Mouse (Mus musculus): ENCODE results near the gene Gata5.

The Gata5 gene

DNA sequence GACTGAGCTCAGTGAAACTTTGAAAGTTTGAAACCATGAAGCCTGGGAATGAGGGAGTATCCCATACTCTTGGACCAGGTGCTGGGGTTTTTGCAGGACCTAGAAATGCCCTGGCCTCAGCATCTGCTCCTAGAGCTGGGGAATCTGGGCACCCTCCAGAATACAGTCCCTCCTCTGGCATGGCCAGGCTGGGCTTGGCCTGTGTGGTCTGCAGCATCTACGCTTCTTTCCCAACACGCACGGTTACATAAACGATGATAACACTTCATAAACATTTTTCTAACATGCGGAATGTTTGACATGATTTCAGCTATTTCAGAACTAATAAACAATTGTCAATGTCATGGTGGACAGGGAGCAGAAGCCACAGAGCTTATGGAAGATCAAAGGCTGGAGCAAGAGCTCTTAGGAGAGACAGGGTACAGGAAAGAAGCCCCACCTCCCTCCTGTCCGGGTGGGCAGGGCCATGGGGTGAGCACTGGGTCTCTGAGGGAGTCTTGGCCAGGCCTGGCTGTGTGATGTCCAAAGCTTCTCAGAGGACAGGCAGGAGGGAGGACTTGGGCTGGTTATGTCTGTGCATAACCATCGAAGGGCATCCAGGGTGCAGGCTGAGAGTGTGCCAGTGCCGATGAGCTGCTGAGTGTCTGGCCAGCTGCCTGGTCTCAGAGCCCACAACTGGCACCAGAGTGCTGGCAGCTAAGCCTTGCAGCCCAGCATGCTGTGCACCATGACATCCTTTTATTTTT lies 27.9 kb downstream of the Gata5 start:
- DNase-seq, result no peak

DNA sequence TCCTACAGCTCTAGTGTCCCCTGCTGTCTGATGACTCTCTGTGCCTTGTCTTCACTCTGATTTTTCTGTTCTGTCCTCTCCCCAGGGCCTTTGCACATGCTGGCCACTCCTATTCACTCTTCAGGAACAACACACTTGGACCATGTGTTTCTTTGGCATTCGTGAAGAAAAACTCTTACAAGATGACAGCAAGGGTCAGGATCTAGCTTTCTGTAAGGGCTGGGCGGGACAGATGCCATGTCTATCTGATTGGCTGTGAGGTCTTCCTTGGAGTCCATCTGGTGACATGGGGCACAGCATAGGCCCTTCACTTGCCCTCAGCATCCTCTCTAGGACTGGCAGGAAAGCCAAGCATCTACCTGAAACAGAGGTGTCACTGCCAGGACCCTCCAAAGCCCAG lies 28.5 kb downstream of the Gata5 start:
- DNase-seq, result no peak

DNA sequence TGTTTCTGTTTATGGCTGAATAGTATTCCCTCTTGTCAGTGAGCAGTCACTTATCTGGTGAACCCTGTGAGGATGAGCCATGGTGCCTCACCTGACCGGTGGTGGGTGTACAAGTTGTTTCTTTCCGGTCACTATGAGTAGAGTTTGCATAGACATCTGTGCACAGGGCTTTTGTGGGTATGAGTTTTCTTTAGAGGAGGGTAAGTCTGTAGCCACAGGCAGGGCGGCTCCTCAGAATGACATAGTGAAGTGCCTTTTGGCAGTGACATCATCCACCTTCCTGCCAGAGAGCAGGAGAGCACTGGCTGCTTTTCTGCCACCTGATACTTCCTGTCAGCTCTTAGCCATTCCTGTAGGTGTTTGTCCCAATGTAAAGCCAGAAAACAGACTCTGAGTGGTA lies 29.0 kb downstream of the Gata5 start:
- DNase-seq, result no peak

DNA sequence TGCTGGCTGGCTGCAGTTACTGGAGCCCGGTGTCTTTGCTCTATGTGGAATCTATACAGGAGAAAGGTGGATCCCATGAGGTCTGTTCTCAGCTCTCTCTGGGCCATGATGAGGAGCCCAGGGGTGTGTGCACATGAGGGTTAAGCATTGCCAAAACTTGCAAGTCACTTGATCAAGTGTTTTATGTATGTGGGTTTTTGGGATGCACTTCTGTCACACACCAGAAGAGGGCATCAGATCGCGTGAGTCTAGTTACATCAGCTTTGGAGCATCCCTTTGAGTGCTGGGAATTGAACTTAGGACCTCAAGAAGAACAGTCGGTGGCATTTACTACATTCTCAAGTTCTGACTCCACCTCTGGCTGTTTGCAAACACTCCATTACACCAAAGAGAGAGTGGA lies 29.9 kb downstream of the Gata5 start:
- DNase-seq, result no peak

DNA sequence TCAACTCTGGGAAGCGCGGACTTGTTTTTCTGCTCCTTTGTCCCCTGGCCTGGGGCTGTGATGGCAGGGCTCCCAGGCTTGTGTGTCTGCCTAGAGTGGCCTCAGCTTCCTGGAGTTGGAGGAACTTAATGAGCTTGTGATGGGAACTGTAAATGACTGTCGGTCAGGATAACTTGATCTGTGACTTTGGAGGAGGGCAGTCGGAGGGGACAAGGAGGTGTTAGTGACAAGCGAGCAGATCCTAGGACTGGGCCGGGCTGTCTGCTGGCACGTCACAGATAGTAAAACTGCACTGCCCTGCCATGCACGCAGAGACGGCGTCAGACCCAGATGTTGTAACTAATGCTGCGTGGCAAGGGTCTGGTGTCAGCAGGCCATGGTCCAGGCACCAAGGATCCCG lies 31.0 kb downstream of the Gata5 start:
- DNase-seq, result no peak

DNA sequence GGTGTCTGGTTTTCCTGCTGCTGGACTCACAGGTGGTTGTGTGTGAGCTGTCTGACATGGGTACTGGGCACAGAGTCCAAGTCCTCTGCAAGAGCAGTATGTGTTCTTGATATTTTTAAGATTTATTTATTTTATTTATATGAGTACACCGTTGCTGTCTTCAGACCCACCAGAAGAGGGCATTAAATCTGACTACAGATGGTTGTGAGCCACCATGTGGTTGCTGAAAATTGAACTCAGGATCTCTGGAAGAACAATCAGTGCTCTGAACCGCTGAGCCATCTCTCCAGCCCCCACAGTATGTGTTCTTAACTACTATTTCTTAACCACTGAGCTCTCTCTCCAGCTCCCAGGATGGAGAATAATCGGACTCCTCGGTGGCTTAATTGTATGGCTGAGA lies 32.3 kb downstream of the Gata5 start:
- no peak for DNase-seq

DNA sequence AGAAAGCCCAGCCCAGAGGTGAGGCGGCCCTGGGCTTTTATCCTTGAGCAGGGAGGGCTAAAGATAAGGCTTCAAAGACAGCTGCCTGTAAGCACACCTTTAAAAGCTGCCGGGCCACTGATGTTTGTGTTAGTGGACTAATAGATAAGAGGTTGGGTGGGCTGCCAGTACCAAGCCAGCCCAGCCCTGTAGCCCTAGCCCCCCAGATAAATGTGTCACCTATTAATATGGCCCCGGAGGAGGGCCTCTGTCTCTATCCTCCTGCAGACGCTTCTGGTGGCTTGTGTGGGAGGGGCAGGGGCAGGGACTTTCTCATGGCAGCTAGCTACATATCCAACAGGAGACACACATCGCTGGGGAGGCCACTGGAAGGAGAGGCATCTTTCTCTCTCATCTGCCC lies 33.7 kb downstream of the Gata5 start:
- DNase-seq, result no peak

DNA sequence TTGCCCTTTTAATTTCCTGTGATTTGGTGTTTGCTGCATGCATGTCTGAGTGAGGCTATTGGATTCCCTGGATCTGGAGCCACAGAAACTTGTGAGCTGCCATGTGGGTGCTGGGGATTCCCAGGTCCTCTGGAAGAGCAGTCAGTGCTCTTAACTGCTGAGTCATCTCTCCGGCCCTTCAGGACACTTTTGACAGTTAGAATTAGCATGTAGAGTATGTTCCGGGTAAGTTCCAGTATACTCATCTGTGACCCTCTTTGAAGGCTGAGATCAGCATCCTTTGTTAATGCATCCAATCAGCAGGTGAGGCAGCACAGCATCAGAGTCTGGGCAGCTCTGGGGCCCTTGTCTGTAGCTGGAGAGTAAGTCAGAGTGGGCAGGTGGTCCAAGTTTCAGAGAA lies 34.2 kb downstream of the Gata5 start:
- DNase-seq, result no peak

DNA sequence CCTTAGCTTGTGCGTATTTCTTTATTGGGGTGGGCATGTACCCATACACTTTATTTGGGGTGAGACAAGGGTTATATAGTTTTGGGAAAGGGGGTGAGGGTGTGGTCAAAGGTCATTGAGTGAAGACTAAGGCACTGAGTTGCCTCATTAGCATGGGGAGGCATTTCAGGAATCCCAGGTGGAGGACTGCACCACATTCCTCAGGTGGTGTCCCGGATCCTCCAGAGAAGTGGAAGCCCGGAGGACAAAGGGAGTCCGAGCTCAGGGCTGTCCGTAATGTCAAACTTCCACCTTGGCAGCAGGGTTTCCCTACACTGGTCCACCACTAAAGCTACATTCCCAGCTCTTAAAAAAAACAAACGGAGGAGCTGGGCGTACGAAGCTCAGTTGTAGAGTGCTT lies 41.6 kb downstream of the Gata5 start:
- no peak for DNase-seq

DNA sequence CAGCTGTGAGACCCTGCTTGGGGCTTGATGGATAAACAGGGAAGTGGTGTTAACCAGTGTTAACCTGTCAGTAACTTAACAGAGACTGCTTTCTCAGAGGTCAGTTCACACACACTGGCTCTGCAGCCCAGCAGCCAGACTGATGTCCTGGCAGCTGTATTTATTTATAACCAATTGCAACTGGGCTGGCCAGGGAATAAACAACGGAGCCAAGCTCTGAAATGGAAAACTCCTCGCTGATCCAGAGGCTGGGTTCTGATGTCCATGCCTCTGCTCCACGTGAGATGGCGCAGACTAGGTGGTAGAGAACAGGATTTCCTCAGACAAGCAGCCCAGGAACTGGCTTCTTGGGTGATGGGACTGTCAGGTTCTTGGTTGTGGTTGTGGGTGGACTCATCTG lies 42.5 kb downstream of the Gata5 start:
- no peak for DNase-seq

DNA sequence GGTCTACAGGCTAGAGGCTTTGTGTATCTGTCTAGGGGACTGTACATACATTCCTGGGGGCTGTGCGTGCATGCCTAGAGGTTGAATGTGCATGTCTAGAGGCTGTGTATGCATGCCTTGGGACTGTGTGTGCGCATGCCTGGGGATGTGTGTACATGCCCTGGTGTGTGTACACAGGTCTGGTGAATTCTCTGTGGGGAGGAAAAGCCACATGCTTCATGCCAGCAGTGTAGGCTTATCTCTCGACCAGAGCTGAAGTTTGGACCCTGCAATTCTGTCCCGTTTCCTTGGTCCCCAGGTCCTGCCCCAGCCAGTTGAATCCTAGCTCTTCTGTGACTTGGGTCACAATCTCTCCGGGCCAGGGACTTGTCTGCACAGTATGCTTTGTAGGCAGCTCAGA lies 42.9 kb downstream of the Gata5 start:
- no peak for DNase-seq

DNA sequence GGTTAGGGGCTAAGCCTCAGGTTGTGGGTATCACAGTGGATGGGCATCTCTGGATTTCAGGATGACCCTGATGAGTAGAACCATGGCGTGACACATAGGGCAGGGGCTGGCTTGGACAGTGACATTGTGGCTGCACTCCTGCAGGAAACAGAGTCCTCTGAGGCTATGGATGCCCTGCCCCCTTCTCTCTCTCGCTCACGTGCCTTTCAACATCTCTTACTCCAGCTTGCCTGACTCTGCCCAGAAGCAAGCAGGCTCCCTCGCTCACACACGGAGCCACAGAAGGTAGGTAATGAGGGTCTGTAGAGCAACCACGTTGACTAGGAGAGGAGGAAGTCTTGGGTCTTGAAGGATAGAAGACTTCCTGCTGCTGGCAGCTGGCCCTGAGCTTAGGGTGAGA lies 44.0 kb downstream of the Gata5 start:
- DNase-seq, result no peak

DNA sequence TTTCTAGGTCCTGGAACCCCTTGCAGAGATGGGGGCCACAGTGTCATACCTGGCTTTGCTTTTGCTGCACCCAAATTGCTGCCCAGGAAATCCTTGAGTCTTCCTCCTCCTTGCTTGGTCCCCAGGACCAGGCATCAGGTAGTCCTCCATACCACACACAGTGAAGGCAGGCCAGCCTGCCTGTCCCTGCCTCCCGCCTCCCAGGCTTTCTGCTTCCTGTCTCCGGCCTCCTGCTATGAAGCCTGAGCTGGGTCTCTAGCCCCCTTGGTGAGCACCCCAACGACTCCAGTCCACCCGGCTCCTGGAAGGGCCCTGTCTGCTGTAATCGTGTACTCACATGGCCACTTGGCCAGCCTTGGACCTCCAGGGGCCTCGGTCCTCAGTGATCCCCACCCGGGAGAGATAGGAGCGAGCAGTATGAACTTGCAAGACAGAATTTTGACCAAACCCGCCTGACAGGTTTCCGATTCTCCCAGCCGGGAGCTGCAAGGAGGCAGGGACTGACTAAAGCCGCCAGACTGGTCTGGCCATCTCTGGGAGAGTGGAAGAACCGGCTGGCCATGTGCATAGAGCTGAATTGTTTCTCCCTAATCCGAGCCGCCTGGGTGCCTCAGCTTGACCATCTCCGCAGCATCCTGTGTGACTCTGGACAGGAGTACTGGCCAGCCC lies 44.9 kb downstream of the Gata5 start, which contains the start of gene Rbbp8nl:
Rbbp8nl (minus strand) TSS at position 440 of the 669 bp plus-strand sequence.
- DNase-seq, result peak; percentile 81

DNA sequence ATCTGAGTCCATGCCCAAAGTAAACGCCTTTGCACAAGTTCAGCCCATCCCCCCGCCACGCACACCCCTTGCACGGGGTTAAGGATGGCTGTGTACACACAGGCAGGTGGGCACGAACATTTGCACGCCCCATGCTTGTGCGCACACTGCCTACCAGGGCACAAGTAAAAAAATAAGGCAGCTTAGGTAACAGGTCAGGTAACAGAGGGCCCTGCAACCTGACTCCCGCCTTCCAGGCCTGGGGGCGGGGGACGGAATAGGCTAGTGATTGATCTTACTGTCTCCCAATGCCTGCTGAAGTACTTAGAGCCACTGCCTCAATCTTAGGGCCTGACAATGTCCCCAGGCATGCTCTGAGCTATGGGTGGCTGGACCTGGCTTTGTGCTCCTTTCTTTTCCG lies 45.5 kb downstream of the Gata5 start:
- DNase-seq, result no peak

DNA sequence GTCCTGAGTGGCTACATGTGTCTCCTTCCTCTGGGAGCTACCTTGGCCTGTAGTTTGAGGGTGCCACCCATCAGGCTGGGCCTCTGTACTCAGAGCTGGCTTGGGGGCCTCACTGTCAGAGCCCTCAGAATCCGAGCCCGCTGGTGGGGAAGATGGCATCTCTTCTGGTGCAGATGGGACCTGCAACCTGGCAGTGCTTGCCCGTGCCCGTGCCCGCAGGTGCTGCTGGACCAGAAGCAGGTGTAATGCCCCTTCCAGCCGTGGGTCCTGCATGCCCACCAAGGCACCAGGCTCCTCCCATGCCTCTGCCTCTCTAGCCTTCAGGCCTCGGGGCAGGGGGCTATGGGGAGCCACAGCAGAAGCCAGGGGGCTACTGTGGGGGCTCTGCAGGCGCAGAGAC lies 55.2 kb downstream of the Gata5 start:
- DNase-seq, result no peak

DNA sequence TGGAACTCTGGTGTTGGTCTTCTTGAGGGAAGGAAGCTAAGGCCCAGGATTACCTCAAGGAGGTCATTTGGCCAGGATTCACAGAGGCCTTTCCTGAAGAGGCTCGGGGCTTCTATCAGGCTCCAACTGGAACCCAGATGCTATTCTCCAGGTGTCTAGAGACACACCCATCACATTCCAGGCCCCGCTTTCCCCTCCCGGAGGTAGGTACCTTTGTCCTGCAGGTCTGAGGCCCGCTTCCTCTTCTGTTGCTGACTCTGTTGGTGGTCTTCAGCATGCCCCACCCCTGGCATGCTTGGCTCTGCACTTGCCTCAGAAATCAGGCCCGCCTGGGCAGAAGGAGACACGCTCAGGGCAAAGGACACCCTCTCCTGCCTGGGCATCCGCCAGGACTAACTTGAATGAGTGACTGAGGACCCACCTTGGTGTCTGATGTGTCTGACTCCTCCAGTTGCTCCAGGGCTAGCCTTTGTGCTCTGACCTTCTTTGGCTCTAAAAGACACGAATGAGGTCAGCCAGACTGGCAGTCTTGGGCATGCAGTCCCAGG lies 56.7 kb downstream of the Gata5 start:
- DNase-seq, result no peak

DNA sequence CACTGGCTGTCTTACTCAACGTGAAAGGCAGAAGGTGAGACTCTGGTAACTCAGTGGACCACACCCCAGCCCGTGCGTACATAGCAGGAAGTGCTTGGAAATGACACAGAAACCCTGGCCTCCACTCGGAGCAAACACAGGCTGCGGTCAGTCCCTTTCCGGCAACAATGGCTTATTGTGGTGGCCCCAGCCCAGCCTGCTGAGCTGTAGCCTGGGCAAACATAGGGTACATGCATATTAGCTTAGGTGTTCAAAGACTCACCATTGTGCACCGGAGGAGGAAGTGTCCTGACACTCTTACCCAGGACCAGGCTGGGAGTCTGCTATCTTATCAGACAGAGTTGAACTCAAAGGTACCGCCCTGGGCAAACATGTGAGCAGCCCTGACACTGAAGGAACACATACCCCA lies 57.6 kb downstream of the Gata5 start:
- DNase-seq, result no peak

DNA sequence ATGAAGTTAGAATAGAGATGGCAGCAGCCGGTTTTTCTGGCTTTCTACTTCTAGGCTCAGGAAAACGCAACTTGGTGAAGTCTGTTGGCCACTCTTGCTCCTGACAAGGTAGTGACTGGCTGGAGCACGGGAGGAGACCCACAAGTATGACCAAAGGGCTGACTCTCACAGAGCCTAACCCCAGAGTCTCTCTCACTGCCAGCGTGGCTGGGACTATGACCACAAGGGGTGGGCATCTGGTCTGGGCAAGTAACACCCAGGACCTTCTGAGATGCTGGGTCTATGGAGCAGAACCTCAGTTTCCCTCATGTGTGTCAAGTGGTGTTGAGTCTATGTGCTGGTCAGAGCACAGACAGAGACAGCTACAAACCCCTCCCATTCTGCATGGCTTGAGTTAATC lies 58.1 kb downstream of the Gata5 start:
- DNase-seq, result no peak

DNA sequence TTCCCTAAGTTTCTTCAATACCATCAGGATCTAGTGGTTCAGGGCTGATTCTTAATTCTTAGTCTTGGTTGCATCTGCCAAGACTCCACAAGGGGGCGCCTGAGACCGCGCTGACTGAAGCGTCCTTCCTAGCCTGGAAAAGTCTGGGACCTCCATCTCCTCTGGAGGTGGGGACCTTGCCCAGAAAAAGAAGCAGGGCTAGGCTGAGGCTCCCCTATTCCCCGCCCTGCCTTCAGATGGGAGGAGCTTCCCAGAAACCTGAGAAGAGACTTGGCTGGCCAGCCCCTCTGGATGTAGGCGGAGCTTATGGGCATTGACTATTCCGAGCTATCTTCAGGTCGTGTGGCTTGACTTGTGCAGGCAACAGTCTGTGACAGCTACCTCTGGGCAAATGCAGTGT lies 58.7 kb downstream of the Gata5 start:
- DNase-seq, result peak; percentile 91

Measured in kidney, postnatal 10 days (tissue).